Mouse (Mus musculus) midbrain, embryonic 13.5 days (tissue): Measurements from ENCODE around the gene Zfp286. TPM values are rescaled to one million over a fixed set of nuclear protein-coding genes. Genes with fewer than 3 reads are reported as not detected.
A peak's percentile ranks its signal among the peaks of the same experiment; 100 is the strongest.

ENCODE experiments used
- ATAC-seq: fragments of 200-750 bp; cut with Nextera tagmentation; 2 replicates; pipeline ENCODE4 v1.8.0; 2017; ENCODE audit warnings: mild to moderate bottlenecking, moderate TSS enrichment, moderate library complexity
- H3K27ac ChIP-seq: fragments of 300-500 bp; sonication (generic); 2 replicates; pipeline ENCODE4 v1.5.1; 2015; ENCODE audit warnings: inconsistent platforms, mild to moderate bottlenecking, moderate library complexity
- H3K27me3 ChIP-seq: fragments of 300-500 bp; sonication (generic); 2 replicates; pipeline ENCODE4 v1.6.1; 2015; ENCODE audit warnings: mild to moderate bottlenecking, inconsistent platforms
- H3K36me3 ChIP-seq: fragments of 300-500 bp; sonication (generic); 2 replicates; pipeline ENCODE4 v1.6.1; 2015; ENCODE audit warnings: mild to moderate bottlenecking, inconsistent platforms
- H3K4me1 ChIP-seq: fragments of 300-500 bp; sonication (generic); replicated peaks from 2 replicates; pipeline ENCODE4 v1.6.1; 2015; ENCODE audit warnings: inconsistent platforms
- H3K4me2 ChIP-seq: fragments of 300-500 bp; sonication (generic); replicated peaks from 2 replicates; pipeline ENCODE4 v1.6.1; 2015; ENCODE audit warnings: moderate library complexity, mild to moderate bottlenecking, inconsistent platforms
- H3K4me3 ChIP-seq: fragments of 300-500 bp; sonication (generic); replicated peaks from 2 replicates; pipeline ENCODE4 v1.5.1; 2015; ENCODE audit warnings: mild to moderate bottlenecking, inconsistent platforms
- H3K9ac ChIP-seq: fragments of 300-500 bp; sonication (generic); replicated peaks from 2 replicates; pipeline ENCODE4 v1.6.1; 2015; ENCODE audit warnings: mild to moderate bottlenecking, inconsistent platforms
- H3K9me3 ChIP-seq: fragments of 300-500 bp; sonication (generic); 2 replicates; pipeline ENCODE4 v1.6.1; 2016; ENCODE audit warnings: mild to moderate bottlenecking, inconsistent platforms
- WGBS: fragments of 180-500 bp; shearing (Covaris S2); methylation state at CpG from one replicate; pipeline ENCODE4 v1.1.7; 2015; 5-methylcytosine and 5-hydroxymethylcytosine counted together
- polyA plus RNA-seq: library from polyadenylated mRNA; unstranded; fragments of >200 nt; fragmentation: Nextera tagmentation; extraction: Ambion mirVana; gene quantifications from 2 replicates; pipeline ENCODE4 v1.2.1, GENCODE M21; 2015

The Zfp286 gene
- polyA plus RNA-seq, 1 experiment from 2014 or later, result 37.9 TPM

- ATAC-seq, result no peak
- no peak overlapping the region for H3K4me2 ChIP-seq
- no peak overlapping the region for H3K4me3 ChIP-seq
- H3K9ac ChIP-seq, result no peak overlapping the region
- peaks cover 5% of the 10 kb centered on the region; the same call in 1 of the 2 replicates for H3K27me3 ChIP-seq
- no peak overlapping the region for H3K27ac ChIP-seq
- WGBS, result 80% methylated on average over 10 of the region's 10 CpGs
- no peaks in the 10 kb centered on the region for H3K9me3 ChIP-seq
- peaks cover 7% of the 10 kb centered on the region for H3K4me1 ChIP-seq
- no peaks in the 10 kb centered on the region for H3K36me3 ChIP-seq
Measured at GRCm38 (mm10) chr11:62742261-62742957, 46.9 kb downstream of the Zfp286 start.

GRCm38 (mm10) chr11:62741186-62741585 lies 48.1 kb downstream of the Zfp286 start:
- 88% methylated on average over 2 of the region's 2 CpGs for WGBS
- H3K9me3 ChIP-seq, result no peaks in the 10 kb centered on the region
- H3K9ac ChIP-seq, result no peak overlapping the region
- peaks cover 3% of the 10 kb centered on the region; the same call in 1 of the 2 replicates for H3K27me3 ChIP-seq
- no peak overlapping the region for H3K4me3 ChIP-seq
- no peak overlapping the region for H3K27ac ChIP-seq
- H3K4me2 ChIP-seq, result no peak overlapping the region
- peaks cover 7% of the 10 kb centered on the region for H3K4me1 ChIP-seq
- ATAC-seq, result no peak
- H3K36me3 ChIP-seq, result no peaks in the 10 kb centered on the region

GRCm38 (mm10) chr11:62732665-62733064 lies 56.6 kb downstream of the Zfp286 start:
- no peak overlapping the region for H3K4me2 ChIP-seq
- peaks cover 23% of the 10 kb centered on the region for H3K4me1 ChIP-seq
- 87% methylated on average over 3 of the region's 3 CpGs for WGBS
- peaks cover 13% of the 10 kb centered on the region for H3K36me3 ChIP-seq
- H3K27ac ChIP-seq, result no peak overlapping the region
- H3K9ac ChIP-seq, result no peak overlapping the region
- H3K9me3 ChIP-seq, result no peaks in the 10 kb centered on the region
- ATAC-seq, result no peak
- H3K27me3 ChIP-seq, result 0 out of 2 replicates have a peak, but pooled peaks cover 3% of the 10 kb centered on the region
- no peak overlapping the region for H3K4me3 ChIP-seq

- peak overlapping the region; percentile 78 for H3K4me3 ChIP-seq
- H3K27ac ChIP-seq, result peak overlapping the region; percentile 96
- peaks cover 19% of the 10 kb centered on the region for H3K36me3 ChIP-seq
- H3K4me1 ChIP-seq, result peaks cover 23% of the 10 kb centered on the region
- H3K9me3 ChIP-seq, result no peaks in the 10 kb centered on the region
- peak overlapping the region; percentile 72 for H3K4me2 ChIP-seq
- 0 out of 2 replicates have a peak, but pooled peaks cover 3% of the 10 kb centered on the region for H3K27me3 ChIP-seq
- H3K9ac ChIP-seq, result no peak overlapping the region
- peak; percentile 59 for ATAC-seq
- 7% methylated on average over 5 of the region's 5 CpGs for WGBS
Measured at GRCm38 (mm10) chr11:62732022-62732387, 57.3 kb downstream of the Zfp286 start.

GRCm38 (mm10) chr11:62731311-62732021 lies 57.8 kb downstream of the Zfp286 start, which contains the start of gene Zfp287:
Zfp287 (minus strand) TSS chr11:62731905.
- Histone ChIP-seq H3K9ac (peak within 1 kb of the TSS; percentile 83), H3K27ac (peak within 1 kb of the TSS; percentile 96), H3K27me3 (0 out of 2 replicates have a peak, but pooled peaks cover 3% of the 10 kb centered on the region), H3K36me3 (peaks cover 19% of the 10 kb centered on the region), H3K9me3 (no peaks in the 10 kb centered on the region), H3K4me3 (peak within 1 kb of the TSS; percentile 78), H3K4me2 (peak within 1 kb of the TSS; percentile 72), H3K4me1 (peaks cover 23% of the 10 kb centered on the region)
- peak; percentile 100 for ATAC-seq
- under 1% methylated on average over 48 of the region's 48 CpGs for WGBS

- WGBS, result 98% methylated on average over 8 of the region's 8 CpGs
Measured at GRCm38 (mm10) chr11:62728276-62728675, 61.0 kb downstream of the Zfp286 start.

GRCm38 (mm10) chr11:62710657-62711056 lies 78.6 kb downstream of the Zfp286 start:
- no peaks in the 10 kb centered on the region for H3K27me3 ChIP-seq
- H3K4me2 ChIP-seq, result no peak overlapping the region
- no peak for ATAC-seq
- peaks cover 63% of the 10 kb centered on the region for H3K36me3 ChIP-seq
- H3K4me3 ChIP-seq, result no peak overlapping the region
- no peaks in the 10 kb centered on the region for H3K9me3 ChIP-seq
- WGBS, result 92% methylated on average over 5 of the region's 5 CpGs
- H3K4me1 ChIP-seq, result no peaks in the 10 kb centered on the region
- H3K9ac ChIP-seq, result no peak overlapping the region
- H3K27ac ChIP-seq, result no peak overlapping the region

More at GRCm38 (mm10) chr11:62728276-62728675, 61.0 kb downstream of the Zfp286 start:
- Histone ChIP-seq H3K27me3 (no peaks in the 10 kb centered on the region), H3K4me2 (no peak overlapping the region), H3K4me3 (no peak overlapping the region), H3K27ac (no peak overlapping the region), H3K9me3 (no peaks in the 10 kb centered on the region), H3K4me1 (peaks cover 23% of the 10 kb centered on the region), H3K9ac (no peak overlapping the region), H3K36me3 (peaks cover 49% of the 10 kb centered on the region)
- ATAC-seq, result no peak

GRCm38 (mm10) chr11:62708252-62708651 lies 81.0 kb downstream of the Zfp286 start:
- no peak for ATAC-seq
- Histone ChIP-seq H3K36me3 (peaks cover 43% of the 10 kb centered on the region), H3K27me3 (no peaks in the 10 kb centered on the region), H3K4me1 (no peaks in the 10 kb centered on the region), H3K9me3 (no peaks in the 10 kb centered on the region), H3K27ac (no peak overlapping the region), H3K4me3 (no peak overlapping the region), H3K9ac (no peak overlapping the region), H3K4me2 (no peak overlapping the region)
- WGBS, result 78% methylated on average over 7 of the region's 7 CpGs

GRCm38 (mm10) chr11:62706141-62706540 lies 83.1 kb downstream of the Zfp286 start:
- no peak overlapping the region for H3K9ac ChIP-seq
- H3K9me3 ChIP-seq, result no peaks in the 10 kb centered on the region
- no peaks in the 10 kb centered on the region for H3K4me1 ChIP-seq
- 93% methylated on average over 2 of the region's 2 CpGs for WGBS
- no peak overlapping the region for H3K4me2 ChIP-seq
- H3K27ac ChIP-seq, result no peak overlapping the region
- peaks cover 25% of the 10 kb centered on the region for H3K36me3 ChIP-seq
- no peak overlapping the region for H3K4me3 ChIP-seq
- no peaks in the 10 kb centered on the region for H3K27me3 ChIP-seq
- no peak for ATAC-seq

Other genes with a start within 250 kb of the Zfp286 start
- gene Ubb, start 238.3 kb downstream of the Zfp286 start, polyA plus RNA-seq, result 4,691 and 4,901 TPM in 2 replicates
- gene Trpv2, start 215.0 kb downstream of the Zfp286 start, polyA plus RNA-seq, result 20.7 TPM in 2 replicates
- gene Lrrc75a, start 140.9 kb downstream of the Zfp286 start, polyA plus RNA-seq, result 8.2 and 11.4 TPM in 2 replicates
- 23.0 and 25.2 TPM in 2 replicates for gene Mmgt2, start 140.8 kb downstream of the Zfp286 start, polyA plus RNA-seq
- gene Zfp287, start 57.6 kb downstream of the Zfp286 start, polyA plus RNA-seq, result 21.2 and 22.2 TPM in 2 replicates
- gene Gm10428, start 36.4 kb downstream of the Zfp286 start, polyA plus RNA-seq, result not detected in 2 replicates
- 4.5 and 5.3 TPM in 2 replicates for gene Trim16, start 30.8 kb upstream of the Zfp286 start, polyA plus RNA-seq
- 0.22 and 0.24 TPM in 2 replicates for gene Fbxw10, start 57.6 kb upstream of the Zfp286 start, polyA plus RNA-seq
- gene Tvp23b, start 90.0 kb upstream of the Zfp286 start, polyA plus RNA-seq, result 55.2 and 62.5 TPM in 2 replicates
- not detected in 2 replicates for gene Cdrt4, start 161.7 kb upstream of the Zfp286 start, polyA plus RNA-seq